14 mouse cellular contexts compared by ENCODE assay signal in genomic region chr4:125017431-125017830, GRCm38 (mm10). TPM values are rescaled to one million over a fixed set of nuclear protein-coding genes. Genes with fewer than 3 reads are reported as not detected.
DNase-seq lines count a peak whose midpoint lies in the region; ATAC-seq and TF ChIP-seq lines count a peak whose summit lies in the region.
"Had no signal": no experiment of that assay in that cellular context is flagged by ENCODE, and none has a peak within 500 bp of the region (broad histone marks: within the 10 kb centered on the region; RNA-seq: fewer than 3 reads in every experiment).

No protein-coding gene starts in this region.

- TF ChIP-seq CTCF in kidney, adult 2 months (conservative IDR thresholded peaks at IDR 0.05; ENCODE audit: insufficient read depth, insufficient read length, low read depth, low read length) = no peak
- TF ChIP-seq CTCF in gastrocnemius, adult 2 months (IDR thresholded peaks at IDR 0.05) = no peak

- peak; percentile 10 for DNase-seq in kidney, adult 2 months
- peak; percentile 88 for DNase-seq in adrenal gland, postnatal 14 days
- peak; percentile 78 to 79 for DNase-seq in lung, adult 18-20 months
- DNase-seq in ovary, postnatal 36 days (ENCODE audit: low spot score) = peak; percentile 77
- no peak for DNase-seq in gastrocnemius, adult 2 months
- DNase-seq: cerebellum, adult 8-10 months; kidney, postnatal 36 days had no signal

- no peaks in the 10 kb centered on the region for H3K27me3 ChIP-seq in kidney, adult 2 months (replicated peaks; ENCODE audit: control insufficient read depth, insufficient read depth, low read length)
- H3K27me3 ChIP-seq in kidney, embryonic 16.5 days (ENCODE audit: insufficient read depth, low read length) = no peaks in the 10 kb centered on the region
- H3K27me3 ChIP-seq in hindbrain, embryonic 16.5 days (replicated peaks; ENCODE audit: control insufficient read depth, insufficient read depth, low read length) = no peaks in the 10 kb centered on the region
- H3K27me3 ChIP-seq: forebrain, embryonic 13.5 days had no signal

- H3K4me1 ChIP-seq in kidney, adult 2 months (ENCODE audit: control insufficient read depth, insufficient read depth, low read length) = no peaks in the 10 kb centered on the region
- no peaks in the 10 kb centered on the region for H3K4me1 ChIP-seq in kidney, embryonic 16.5 days (ENCODE audit: insufficient read depth, low read length)
- no peaks in the 10 kb centered on the region for H3K4me1 ChIP-seq in hindbrain, embryonic 16.5 days (ENCODE audit: control insufficient read depth, insufficient read depth, low read depth, low read length)
- H3K4me1 ChIP-seq: forebrain, embryonic 13.5 days had no signal

- H3K4me3 ChIP-seq in kidney, adult 2 months (ENCODE audit: insufficient read depth, low read depth, low read length) = no peak overlapping the region
- no peak overlapping the region for H3K4me3 ChIP-seq in kidney, embryonic 16.5 days (ENCODE audit: low read length)
- H3K4me3 ChIP-seq in hindbrain, embryonic 16.5 days (ENCODE audit: low read length) = no peak overlapping the region
- no peak overlapping the region for H3K4me3 ChIP-seq in gastrocnemius, adult 2 months
- H3K4me3 ChIP-seq: forebrain, embryonic 13.5 days; left cerebral cortex, adult 2 months had no signal

- 71% methylated on average over 11 of the region's 11 CpGs for WGBS in kidney, adult 2 months
- 83% methylated on average over 11 of the region's 11 CpGs for WGBS in kidney, embryonic 16.5 days
- 79% methylated on average over 11 of the region's 11 CpGs for WGBS in hindbrain, embryonic 16.5 days

- no peak overlapping the region for H3K27ac ChIP-seq in kidney, adult 2 months (ENCODE audit: insufficient read depth, low read depth, low read length)
- H3K27ac ChIP-seq in kidney, embryonic 16.5 days (ENCODE audit: low read length) = no peak overlapping the region
- H3K27ac ChIP-seq in hindbrain, embryonic 16.5 days (ENCODE audit: low read depth, low read length) = no peak overlapping the region
- no peak overlapping the region for H3K27ac ChIP-seq in gastrocnemius, adult 2 months
- H3K27ac ChIP-seq: forebrain, embryonic 13.5 days; left cerebral cortex, adult 2 months had no signal

- intact Hi-C loops in gastrocnemius, adult 2 months (cut with DNase I) = no loop called here

- H3K36me3 ChIP-seq in kidney, adult 2 months (ENCODE audit: control insufficient read depth, insufficient read depth, low read length) = no peaks in the 10 kb centered on the region
- H3K36me3 ChIP-seq in kidney, embryonic 16.5 days (ENCODE audit: insufficient read depth, low read length) = no peaks in the 10 kb centered on the region
- H3K36me3 ChIP-seq in hindbrain, embryonic 16.5 days (ENCODE audit: control insufficient read depth, insufficient read depth, low read length) = no peaks in the 10 kb centered on the region

- no peak for ATAC-seq in kidney, embryonic 16.5 days (ENCODE audit: low FRiP score, low TSS enrichment)
- ATAC-seq in hindbrain, embryonic 16.5 days = no peak
- ATAC-seq in monocyte, adult 5-6 weeks (replicated peaks; ENCODE audit: insufficient number of reproducible peaks, low FRiP score, low TSS enrichment, poor library complexity, severe bottlenecking) = no peak
- ATAC-seq: forebrain, embryonic 13.5 days had no signal

- no peaks in the 10 kb centered on the region for H3K9me3 ChIP-seq in kidney, embryonic 16.5 days (ENCODE audit: low read length)
- no peaks in the 10 kb centered on the region for H3K9me3 ChIP-seq in hindbrain, embryonic 16.5 days (ENCODE audit: control insufficient read depth, low read length)
- H3K9me3 ChIP-seq: forebrain, embryonic 13.5 days had no signal

- TF ChIP-seq POLR2A in kidney, adult 2 months (IDR thresholded peaks at IDR 0.05; ENCODE audit: low read depth, low read length) = no peak

- H3K4me2 ChIP-seq in kidney, embryonic 16.5 days (replicated peaks; ENCODE audit: low read depth, low read length) = no peak overlapping the region
- H3K4me2 ChIP-seq in hindbrain, embryonic 16.5 days (ENCODE audit: low read length) = no peak overlapping the region
- H3K4me2 ChIP-seq: forebrain, embryonic 13.5 days had no signal

- H3K9ac ChIP-seq in kidney, embryonic 16.5 days (replicated peaks; ENCODE audit: low read length) = no peak overlapping the region
- H3K9ac ChIP-seq in hindbrain, embryonic 16.5 days (ENCODE audit: low read depth, low read length) = no peak overlapping the region
- H3K9ac ChIP-seq: forebrain, embryonic 13.5 days had no signal

RNA-seq across cellular contexts. Expression of gene Gnl2, which starts 1.0 kb away (rescaled TPM):
- polyA plus RNA-seq in kidney, adult 2 months (2012; rRNA removed) = 14.3 TPM in 2 replicates
- polyA plus RNA-seq in kidney, embryonic 16.5 days (2015; fragmentation: Nextera tagmentation; extraction: Ambion mirVana) = 80.7 and 82.7 TPM in 2 replicates
- total RNA-seq in adrenal gland, postnatal 14 days (2021) = 53.7 and 64.9 TPM in 2 replicates
- 85.7 and 88.9 TPM in 2 replicates for polyA plus RNA-seq in hindbrain, embryonic 16.5 days (2015; fragmentation: Nextera tagmentation; extraction: Ambion mirVana)
- total RNA-seq in gastrocnemius, adult 2 months (2021) = 10 to 100 TPM; 29.3 to 31.9 TPM
- 115 to 144 TPM (median 122 TPM) in 3 replicates for total RNA-seq in monocyte, adult 5-6 weeks (2017)

RNA-seq across cellular contexts. Expression of gene Rspo1, which starts 31.2 kb away (rescaled TPM):
- polyA plus RNA-seq in kidney, adult 2 months (2012; rRNA removed) = 2.0 and 2.5 TPM in 2 replicates
- polyA plus RNA-seq in kidney, embryonic 16.5 days (2015; fragmentation: Nextera tagmentation; extraction: Ambion mirVana) = 25.1 and 31.1 TPM in 2 replicates
- total RNA-seq in adrenal gland, postnatal 14 days (2021) = 4.2 and 5.3 TPM in 2 replicates
- 1.8 and 2.4 TPM in 2 replicates for polyA plus RNA-seq in hindbrain, embryonic 16.5 days (2015; fragmentation: Nextera tagmentation; extraction: Ambion mirVana)
- total RNA-seq in gastrocnemius, adult 2 months (2021) = under 1 TPM; 0.26 to 0.59 TPM
- not detected in 3 replicates for total RNA-seq in monocyte, adult 5-6 weeks (2017)

RNA-seq across cellular contexts. Expression of gene Dnali1, which starts 48.1 kb away (rescaled TPM):
- 0.44 and 0.48 TPM in 2 replicates for polyA plus RNA-seq in kidney, adult 2 months (2012; rRNA removed)
- 0.11 and 0.13 TPM in 2 replicates for polyA plus RNA-seq in kidney, embryonic 16.5 days (2015; fragmentation: Nextera tagmentation; extraction: Ambion mirVana)
- total RNA-seq in adrenal gland, postnatal 14 days (2021) = not detected in 2 replicates
- 1.2 and 1.4 TPM in 2 replicates for polyA plus RNA-seq in hindbrain, embryonic 16.5 days (2015; fragmentation: Nextera tagmentation; extraction: Ambion mirVana)
- not detected for total RNA-seq in gastrocnemius, adult 2 months (2021)
- 0.43 TPM in 1 of 3 replicates, not detected in the others for total RNA-seq in monocyte, adult 5-6 weeks (2017)
- total RNA-seq: gastrocnemius, adult 8-10 months had no signal
- polyA plus RNA-seq: small intestine, adult 2 months had no signal

RNA-seq across cellular contexts. Expression of gene Snip1, which starts 49.0 kb away (rescaled TPM):
- polyA plus RNA-seq in kidney, adult 2 months (2012; rRNA removed) = 7.3 and 8.3 TPM in 2 replicates
- polyA plus RNA-seq in kidney, embryonic 16.5 days (2015; fragmentation: Nextera tagmentation; extraction: Ambion mirVana) = 28.8 and 30.3 TPM in 2 replicates
- 17.1 and 17.8 TPM in 2 replicates for total RNA-seq in adrenal gland, postnatal 14 days (2021)
- polyA plus RNA-seq in hindbrain, embryonic 16.5 days (2015; fragmentation: Nextera tagmentation; extraction: Ambion mirVana) = 20.6 and 22.0 TPM in 2 replicates
- total RNA-seq in gastrocnemius, adult 2 months (2021) = 1 to 10 TPM; 4.5 to 6.1 TPM
- total RNA-seq in monocyte, adult 5-6 weeks (2017) = 26.6 to 40.5 TPM (median 35.0 TPM) in 3 replicates
